Mouse (Mus musculus) Patski (cell line): ENCODE measurements around the gene Lrit3. TPM values are rescaled to one million over a fixed set of nuclear protein-coding genes. Genes with fewer than 3 reads are reported as not detected.
A peak's percentile ranks its signal among the peaks of the same experiment; 100 is the strongest.

Experiments
- ATAC-seq: fragments of 100-300 bp; one replicate; pipeline ENCODE4 v1.8.0; 2021
- CTCF ChIA-PET: fragments of 350-600 bp; sonication (Branson Sonifier 250); formaldehyde crosslinking; loops from one replicate; lab custom pipeline; 2022; ENCODE audit warnings: inconsistent platforms; lab: Charles Lee
- POLR2A ChIA-PET: fragments of 350-600 bp; sonication (Branson Sonifier 250); formaldehyde crosslinking; loops from one replicate; lab custom pipeline; 2022; ENCODE audit warnings: antibody characterized with exemption, inconsistent platforms; lab: Charles Lee
- DNase-seq: peaks from one replicate; pipeline ENCODE4 v3.0.0-alpha.2; 2011; ENCODE audit warnings: low read depth, low spot score
- H3K27me3 ChIP-seq: fragments of 371-371 bp; one replicate; pipeline ENCODE4 v1.5.1; 2021
- CTCF ChIP-seq: fragments of 100-300 bp; IDR thresholded peaks from one replicate; pipeline ENCODE4 v1.5.1; 2021
- in situ Hi-C: fragments of 300-500 bp; cut with MboI; formaldehyde crosslinking; loops from 3 replicates; pipeline ENCODE4 v1.11.1; 2018; ENCODE audit warnings: low pct_unique_long_range_greater_than_20kb, mixed read lengths
- polyA plus RNA-seq: library from polyadenylated mRNA; unstranded; gene quantifications from one replicate; pipeline ENCODE4 v1.2.3, GENCODE M21; 2021

Gene Lrit3
- polyA plus RNA-seq, 1 experiment from 2014 or later = not detected

DNA sequence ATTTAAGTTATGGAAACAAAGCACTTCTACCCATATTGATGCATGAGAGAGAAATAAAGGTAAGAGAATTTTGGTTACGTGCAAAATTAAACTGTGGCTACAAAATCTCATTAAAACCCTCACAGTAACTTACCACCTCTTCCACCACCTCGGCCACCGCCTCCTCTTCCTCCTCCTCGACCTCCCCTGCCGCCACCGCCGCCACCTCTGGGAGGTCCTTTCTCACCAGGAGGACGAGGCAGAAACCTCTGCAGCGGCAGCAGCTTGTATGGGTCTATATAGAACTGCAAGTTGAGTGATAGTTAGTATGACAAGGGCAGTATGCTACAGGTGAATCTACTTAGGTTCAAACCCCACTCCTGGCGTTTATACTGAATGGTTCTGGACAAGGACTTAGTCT lies 22.9 kb upstream of the Lrit3 start:
- no peak for TF ChIP-seq CTCF
- no peak for DNase-seq
- no peak for ATAC-seq

DNA sequence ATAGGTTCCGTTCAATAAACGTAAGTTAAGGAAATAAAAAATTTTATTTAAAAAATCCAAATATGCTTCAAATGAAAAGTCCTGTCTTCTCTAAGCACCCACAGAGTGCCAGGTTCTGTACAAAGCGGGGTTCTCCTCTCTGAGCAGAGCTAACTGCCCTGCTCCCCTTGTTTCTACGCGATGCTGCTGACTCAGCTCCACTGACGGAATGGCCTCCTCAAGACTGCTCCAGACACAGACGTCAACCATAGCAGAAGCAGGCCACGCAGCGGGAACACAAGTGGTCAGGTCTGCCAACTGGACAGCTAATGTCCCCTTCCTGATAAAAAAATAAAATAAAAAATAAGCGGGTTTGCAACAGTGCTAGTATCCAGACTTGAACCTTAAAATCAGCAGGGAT lies 21.1 kb upstream of the Lrit3 start:
- ATAC-seq (no peak), DNase-seq (no peak)
- POLR2A ChIA-PET = no interaction called here
- TF ChIP-seq CTCF = no peak
- no peaks in the 10 kb centered on the region for H3K27me3 ChIP-seq
- CTCF ChIA-PET = interaction anchor here (2.3 to 3.5 kb wide), 2 partner anchors 11 to 16 kb away, joined by 7 to 24 read pairs; partner anchors contain the start of gene Cfi
- in situ Hi-C loops = loop anchor here (5.0 to 10.0 kb wide), 3 partner anchors 77 to 870 kb away; partner anchors contain the start of gene Casp6

More for the DNA sequence above, 22.9 kb upstream of the Lrit3 start:
- ChIA-PET POLR2A (no interaction called here), CTCF (interaction anchor here (0.9 to 2.0 kb wide), 3 partner anchors 10 to 358 kb away, joined by 3 to 6 read pairs (median 3); no protein-coding TSS in a partner anchor)
- no peaks in the 10 kb centered on the region for H3K27me3 ChIP-seq
- in situ Hi-C loops = loop anchor here (5.0 to 10.0 kb wide), 3 partner anchors 76 to 868 kb away; partner anchors contain the start of gene Casp6

DNA sequence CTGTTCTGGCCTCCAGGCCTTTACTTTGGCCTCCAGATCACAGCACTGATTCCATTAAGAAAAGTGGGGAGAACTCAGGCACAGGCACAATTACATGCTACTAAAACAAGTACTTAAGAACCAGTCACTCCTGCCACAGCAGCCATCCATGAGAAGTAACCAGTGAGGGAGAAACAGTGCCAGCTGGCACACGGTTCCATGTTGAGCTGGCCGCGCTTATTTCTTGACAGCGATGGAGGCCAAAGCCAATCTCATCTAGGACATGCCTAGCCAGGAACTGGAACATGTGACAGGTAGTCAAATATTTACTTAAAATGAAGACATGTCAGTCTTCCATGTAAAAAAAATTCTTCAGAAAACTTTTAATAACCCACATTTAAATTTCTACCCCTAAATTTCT lies 20.3 kb upstream of the Lrit3 start:
- ATAC-seq (no peak), DNase-seq (no peak)
- H3K27me3 ChIP-seq = no peaks in the 10 kb centered on the region
- in situ Hi-C loops = loop anchor here (10.0 kb wide), 1 partner anchor 871 kb away; no protein-coding TSS in a partner anchor
- POLR2A ChIA-PET = no interaction called here
- CTCF ChIA-PET = interaction anchor here (0.7 to 3.5 kb wide), 6 partner anchors 12 to 257 kb away, joined by 3 to 24 read pairs (median 6); partner anchors contain the start of genes Cfi and Lrit3
- no peak for TF ChIP-seq CTCF

DNA sequence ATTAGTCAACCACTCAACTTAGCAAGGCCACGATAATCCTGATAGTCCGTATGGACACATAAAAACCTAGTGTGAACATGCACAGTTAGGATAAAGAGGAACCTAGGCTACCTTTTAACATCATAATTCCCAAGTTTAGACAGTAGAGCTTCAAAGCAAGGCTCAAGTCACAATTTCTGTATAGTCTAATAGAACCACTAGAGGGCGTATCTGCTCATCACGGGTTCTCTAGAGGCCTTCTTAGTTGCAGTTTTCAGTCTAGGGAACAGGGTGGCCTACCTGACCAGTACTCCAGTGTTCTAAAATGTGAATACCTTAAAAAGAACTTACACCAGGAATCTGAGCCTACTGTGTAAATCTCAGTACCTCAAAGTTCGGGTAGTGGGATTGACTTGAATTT lies 19.5 kb upstream of the Lrit3 start:
- in situ Hi-C loops = loop anchor here (10.0 kb wide), 1 partner anchor 872 kb away; no protein-coding TSS in a partner anchor
- TF ChIP-seq CTCF = no peak
- ChIA-PET POLR2A (no interaction called here), CTCF (interaction anchor here (0.7 to 3.5 kb wide), 18 partner anchors 10 to 256 kb away, joined by 3 to 24 read pairs (median 4); partner anchors contain the start of genes Cfi and Lrit3)
- DNase-seq (peak; percentile 27), ATAC-seq (peak; percentile 97)
- no peaks in the 10 kb centered on the region for H3K27me3 ChIP-seq

DNA sequence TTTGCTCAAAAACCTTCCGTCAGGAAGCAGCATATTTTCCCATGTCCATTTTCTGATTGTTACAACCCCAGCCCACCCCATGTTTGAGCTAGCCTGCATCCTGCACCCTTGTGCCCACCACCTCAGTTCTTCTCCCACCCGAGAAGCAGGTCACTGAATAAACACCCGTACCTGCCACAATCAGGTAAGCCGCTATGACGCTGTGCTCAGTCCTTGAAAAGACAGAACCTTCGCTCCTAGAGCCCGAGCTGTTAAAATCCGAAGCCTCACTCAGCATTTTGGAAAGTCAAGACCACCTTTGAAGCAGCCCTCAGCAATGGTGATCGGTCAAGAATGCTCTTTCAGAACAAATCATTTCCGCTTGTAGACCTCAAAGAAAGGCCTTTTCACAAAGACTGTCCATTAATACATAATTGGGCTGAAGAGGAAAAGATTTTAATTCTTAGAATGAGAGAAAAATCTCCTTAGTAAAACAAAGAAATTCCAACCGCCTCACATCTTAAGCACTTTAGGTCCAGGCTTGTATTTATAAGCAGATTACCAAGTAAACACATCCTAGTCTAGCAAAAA lies 18.5 kb upstream of the Lrit3 start, which contains the start of gene Rrh:
Gene Rrh (minus strand): TSS at position 382 of the 570 bp plus-strand sequence.
- ChIA-PET CTCF (interaction anchor here (0.9 to 3.5 kb wide), 10 partner anchors 9 to 257 kb away, joined by 3 to 24 read pairs (median 6); no protein-coding TSS in a partner anchor), POLR2A (no interaction called here)
- no peak for ATAC-seq
- TF ChIP-seq CTCF = no peak
- in situ Hi-C loops = loop anchor here (10.0 kb wide), 1 partner anchor 873 kb away; no protein-coding TSS in a partner anchor
- no peak for DNase-seq
- no peaks in the 10 kb centered on the region for H3K27me3 ChIP-seq

DNA sequence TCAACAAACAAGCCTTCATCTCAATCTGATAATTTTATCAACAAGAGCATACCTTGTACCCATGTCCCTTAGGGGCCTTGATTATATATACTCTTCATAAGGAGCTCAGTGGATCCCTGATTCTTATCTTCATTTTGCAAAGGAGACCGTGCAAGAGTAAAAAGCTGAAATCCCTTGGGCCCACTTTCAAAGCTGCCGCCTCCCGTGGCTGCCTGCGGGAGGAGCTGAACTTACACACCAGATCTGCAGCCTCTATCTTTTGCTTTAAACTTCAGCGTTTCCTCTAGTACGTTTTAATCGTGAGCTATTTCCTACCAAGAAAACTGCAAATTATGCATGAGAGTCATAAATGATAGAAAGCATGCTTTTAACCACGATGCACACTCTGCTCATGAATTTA lies 17.9 kb upstream of the Lrit3 start:
- DNase-seq = no peak
- no peaks in the 10 kb centered on the region for H3K27me3 ChIP-seq

DNA sequence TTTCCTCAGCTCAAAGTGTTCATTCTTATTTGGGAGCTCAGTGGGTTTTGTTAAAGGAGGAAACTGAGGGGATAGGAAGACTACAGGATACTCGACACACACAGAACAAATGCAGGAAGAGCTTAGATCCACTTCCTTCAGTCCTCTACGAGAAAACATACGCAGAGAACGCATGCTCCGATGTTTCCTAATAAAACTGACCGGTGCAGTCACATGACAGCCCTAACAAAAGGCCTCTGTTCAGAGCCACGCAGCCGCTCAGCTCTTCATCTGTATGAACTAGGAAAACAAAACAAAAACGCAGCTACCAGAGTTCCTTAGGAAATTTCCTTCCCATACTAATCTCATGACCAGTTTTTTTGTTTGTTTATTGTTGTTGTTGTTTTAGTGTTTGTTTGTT lies 17.0 kb upstream of the Lrit3 start:
- no peak for TF ChIP-seq CTCF
- POLR2A ChIA-PET = interaction anchor here (0.7 kb wide), 1 partner anchor 10 kb away, joined by 6 read pairs; no protein-coding TSS in a partner anchor
- no peak for DNase-seq
- ATAC-seq = no peak
- in situ Hi-C loops = loop anchor here (10.0 kb wide), 1 partner anchor 874 kb away; no protein-coding TSS in a partner anchor
- no peaks in the 10 kb centered on the region for H3K27me3 ChIP-seq
- CTCF ChIA-PET = interaction anchor here (1.3 to 1.7 kb wide), 3 partner anchors 10 to 82 kb away, joined by 3 to 9 read pairs (median 4); no protein-coding TSS in a partner anchor

More for the DNA sequence above, 17.9 kb upstream of the Lrit3 start:
- TF ChIP-seq CTCF = no peak
- ChIA-PET CTCF (interaction anchor here (1.4 to 3.5 kb wide), 2 partner anchors 13 to 55 kb away, joined by 4 to 24 read pairs; no protein-coding TSS in a partner anchor), POLR2A (no interaction called here)
- ATAC-seq = no peak
- in situ Hi-C loops = loop anchor here (10.0 kb wide), 1 partner anchor 873 kb away; no protein-coding TSS in a partner anchor

DNA sequence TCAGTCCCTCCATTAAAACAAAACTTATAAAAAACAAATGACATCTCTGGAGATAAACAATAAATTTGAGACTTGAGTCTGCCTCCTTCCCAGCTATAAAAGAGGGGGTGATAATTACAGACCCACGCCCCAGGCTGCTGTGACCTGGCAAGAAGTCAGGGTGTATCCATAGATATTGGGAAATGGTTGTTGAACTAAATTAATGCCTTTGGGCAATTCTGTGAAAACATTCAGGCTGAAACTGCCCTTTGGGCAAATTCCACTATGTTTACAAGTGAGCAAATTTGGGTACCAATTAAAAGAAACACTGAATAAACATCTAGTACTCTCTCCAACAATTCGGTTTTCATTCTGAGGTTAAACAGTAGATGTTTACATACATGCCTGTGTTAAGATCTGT lies 4.8 kb downstream of the Lrit3 start:
- CTCF ChIA-PET = interaction anchor here (1.4 to 1.5 kb wide), 2 partner anchors 24 to 69 kb away, joined by 3 to 6 read pairs; partner anchors contain the start of gene Rrh
- in situ Hi-C loops = no loop called here
- no peak for TF ChIP-seq CTCF
- DNase-seq (no peak), ATAC-seq (no peak)
- POLR2A ChIA-PET = no interaction called here
- no peaks in the 10 kb centered on the region for H3K27me3 ChIP-seq

DNA sequence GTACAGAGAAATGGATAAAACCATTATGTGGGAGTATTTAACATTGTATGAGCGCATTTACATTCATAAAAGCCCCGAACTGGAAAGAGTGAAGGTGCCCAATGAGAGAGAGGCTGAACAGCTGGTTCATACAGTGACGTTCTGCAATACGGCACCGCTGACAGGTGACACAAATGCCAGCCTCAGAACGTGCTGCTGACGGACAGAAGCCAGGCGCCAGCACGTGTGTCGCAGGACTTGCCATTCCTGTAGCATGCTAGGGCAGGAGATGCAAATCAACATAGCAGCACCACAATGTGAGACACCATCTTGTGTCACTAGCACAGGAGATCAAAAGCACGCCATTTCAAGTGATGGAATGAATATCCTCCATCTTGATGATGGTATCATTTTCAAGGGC lies 5.3 kb downstream of the Lrit3 start:
- no peak for ATAC-seq
- TF ChIP-seq CTCF = no peak
- no peaks in the 10 kb centered on the region for H3K27me3 ChIP-seq
- in situ Hi-C loops = no loop called here
- ChIA-PET POLR2A (no interaction called here), CTCF (interaction anchor here (1.4 to 1.5 kb wide), 2 partner anchors 24 to 68 kb away, joined by 3 to 6 read pairs; partner anchors contain the start of gene Rrh)
- DNase-seq = no peak

DNA sequence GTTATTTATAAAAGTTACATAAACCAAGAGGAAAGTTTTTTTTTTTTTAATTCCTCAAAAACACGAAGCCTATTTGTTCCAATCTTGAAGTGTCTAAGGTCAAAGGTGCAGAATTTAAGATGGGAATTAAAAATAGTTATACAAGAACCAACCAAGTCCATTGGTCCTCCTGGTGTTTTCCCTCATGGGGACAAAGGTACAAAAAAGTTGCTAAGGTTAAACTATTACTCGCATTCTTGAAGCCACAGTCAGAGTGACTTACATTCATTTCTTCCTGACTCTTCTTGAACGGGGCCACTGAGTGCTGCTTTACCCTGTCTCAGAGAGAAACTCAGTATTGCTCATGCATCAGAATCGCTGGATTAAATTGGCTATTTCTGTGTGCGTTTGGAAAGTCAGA lies 6.5 kb downstream of the Lrit3 start:
- TF ChIP-seq CTCF = no peak
- H3K27me3 ChIP-seq = no peaks in the 10 kb centered on the region
- DNase-seq = no peak
- in situ Hi-C loops = no loop called here
- POLR2A ChIA-PET = interaction anchor here (0.6 kb wide), 1 partner anchor 413 kb away, joined by 3 read pairs; no protein-coding TSS in a partner anchor
- no peak for ATAC-seq
- CTCF ChIA-PET = interaction anchor here (4.9 kb wide), 1 partner anchor 11 kb away, joined by 24 read pairs; no protein-coding TSS in a partner anchor
